Mouse (Mus musculus): ENCODE measurements at regions not wholly inside any gene's neighbourhood (a gene's known extent, or its start where the extent isn't known, plus 50 kb on each side); places are given as distances from the start of the nearest gene placed in this dataset.

GRCm38 (mm10) chr3:21819030-21819429 is 257.4 kb upstream of the Tbl1xr1 start:
- no peak for DNase-seq (ENCODE audit: low read depth, low spot score)

GRCm38 (mm10) chr3:21820051-21820598 is 256.3 kb upstream of the Tbl1xr1 start:
- DNase-seq (ENCODE audit: low read depth, low spot score), result peak; percentile 12

- no peak for DNase-seq (ENCODE audit: low read depth, low spot score)
Measured at GRCm38 (mm10) chr3:21822675-21823074, 253.8 kb upstream of the Tbl1xr1 start.

GRCm38 (mm10) chr3:21823331-21823730 is 253.1 kb upstream of the Tbl1xr1 start:
- DNase-seq (ENCODE audit: low read depth, low spot score), result no peak

GRCm38 (mm10) chr3:21824101-21824880 is 252.2 kb upstream of the Tbl1xr1 start:
- DNase-seq (ENCODE audit: low read depth, low spot score), result peak; percentile 14

GRCm38 (mm10) chr3:21824913-21825610 is 251.4 kb upstream of the Tbl1xr1 start:
- no peak for DNase-seq (ENCODE audit: low read depth, low spot score)

- DNase-seq (ENCODE audit: low read depth, low spot score), result no peak
Measured at GRCm38 (mm10) chr3:21827656-21828055, 248.8 kb upstream of the Tbl1xr1 start.

- no peak for DNase-seq (ENCODE audit: low read depth, low spot score)
Measured at GRCm38 (mm10) chr3:21833111-21833510, 243.3 kb upstream of the Tbl1xr1 start.

- no peak for DNase-seq (ENCODE audit: low read depth, low spot score)
Measured at GRCm38 (mm10) chr3:21835526-21835925, 240.9 kb upstream of the Tbl1xr1 start.

- no peak for DNase-seq (ENCODE audit: low read depth, low spot score)
Measured at GRCm38 (mm10) chr3:21837297-21837946, 239.0 kb upstream of the Tbl1xr1 start.

- no peak for DNase-seq (ENCODE audit: low read depth, low spot score)
Measured at GRCm38 (mm10) chr3:21840751-21841488, 235.5 kb upstream of the Tbl1xr1 start.

- peak; percentile 7 for DNase-seq (ENCODE audit: low read depth, low spot score)
Measured at GRCm38 (mm10) chr3:21841506-21841905, 234.9 kb upstream of the Tbl1xr1 start.

- DNase-seq (ENCODE audit: low read depth, low spot score), result no peak
Measured at GRCm38 (mm10) chr3:21842545-21843291, 233.7 kb upstream of the Tbl1xr1 start.

GRCm38 (mm10) chr3:21843292-21843852 is 233.1 kb upstream of the Tbl1xr1 start:
- no peak for DNase-seq (ENCODE audit: low read depth, low spot score)

GRCm38 (mm10) chr3:21849831-21850230 is 226.6 kb upstream of the Tbl1xr1 start:
- peak; percentile 18 for DNase-seq (ENCODE audit: low read depth, low spot score)

- peak; percentile 34 for DNase-seq (ENCODE audit: low read depth, low spot score)
Measured at GRCm38 (mm10) chr3:21850977-21851376, 225.5 kb upstream of the Tbl1xr1 start.

GRCm38 (mm10) chr3:21854340-21854739 is 222.1 kb upstream of the Tbl1xr1 start:
- DNase-seq (ENCODE audit: low read depth, low spot score), result no peak

GRCm38 (mm10) chr3:21859436-21859835 is 217.0 kb upstream of the Tbl1xr1 start:
- DNase-seq (ENCODE audit: low read depth, low spot score), result no peak

- no peak for DNase-seq (ENCODE audit: low read depth, low spot score)
Measured at GRCm38 (mm10) chr3:21860915-21861635, 215.4 kb upstream of the Tbl1xr1 start.

GRCm38 (mm10) chr3:21861636-21861970 is 214.8 kb upstream of the Tbl1xr1 start:
- DNase-seq (ENCODE audit: low read depth, low spot score), result no peak
